Mouse (Mus musculus) kidney, postnatal 10 days (tissue): ENCODE data around the gene D10Jhu81e.

Experiments
- DNase-seq: peaks from one replicate; pipeline ENCODE4 v3.0.0; 2021; ENCODE audit warnings: mixed read lengths

Gene D10Jhu81e

DNA sequence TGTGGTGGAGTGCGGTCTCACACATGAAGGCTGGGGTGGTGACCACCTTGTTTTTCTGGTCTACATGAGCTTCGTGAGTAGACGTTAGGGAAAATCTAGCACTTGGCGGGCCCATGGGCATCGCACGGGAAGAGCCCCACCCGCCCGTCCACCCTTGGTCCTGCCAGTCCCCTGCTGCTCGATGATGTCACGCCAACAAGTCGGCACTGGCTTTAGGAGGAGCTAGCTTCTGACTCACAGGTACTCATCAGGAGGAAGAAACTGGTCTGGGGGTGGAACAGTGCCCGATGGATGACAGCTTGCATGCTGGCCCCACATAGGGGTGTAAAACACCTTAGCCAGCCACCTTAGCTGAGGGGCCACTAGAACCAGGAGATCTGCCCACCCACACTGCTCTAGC, 6.9 kb downstream of the D10Jhu81e start:
- no peak for DNase-seq

DNA sequence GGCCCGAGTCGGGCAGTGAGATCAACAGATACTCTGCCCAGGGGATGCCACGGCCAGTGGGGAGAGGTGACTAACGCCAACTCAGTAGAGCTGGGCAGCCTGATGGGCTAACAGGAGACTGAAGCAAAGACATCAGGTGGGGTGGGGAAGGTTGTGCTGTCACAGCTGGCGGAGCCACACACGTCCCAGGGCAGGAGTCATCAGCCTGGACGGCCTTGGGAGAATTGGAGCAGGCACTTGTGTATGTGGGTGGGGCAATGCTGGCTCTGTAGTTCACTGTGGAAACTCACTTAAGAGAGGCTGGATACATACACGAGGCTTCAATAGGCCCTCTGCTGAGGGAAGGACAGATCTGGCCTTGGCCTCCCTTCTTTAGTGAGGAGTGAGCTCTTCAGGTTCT, 8.5 kb downstream of the D10Jhu81e start:
- no peak for DNase-seq

DNA sequence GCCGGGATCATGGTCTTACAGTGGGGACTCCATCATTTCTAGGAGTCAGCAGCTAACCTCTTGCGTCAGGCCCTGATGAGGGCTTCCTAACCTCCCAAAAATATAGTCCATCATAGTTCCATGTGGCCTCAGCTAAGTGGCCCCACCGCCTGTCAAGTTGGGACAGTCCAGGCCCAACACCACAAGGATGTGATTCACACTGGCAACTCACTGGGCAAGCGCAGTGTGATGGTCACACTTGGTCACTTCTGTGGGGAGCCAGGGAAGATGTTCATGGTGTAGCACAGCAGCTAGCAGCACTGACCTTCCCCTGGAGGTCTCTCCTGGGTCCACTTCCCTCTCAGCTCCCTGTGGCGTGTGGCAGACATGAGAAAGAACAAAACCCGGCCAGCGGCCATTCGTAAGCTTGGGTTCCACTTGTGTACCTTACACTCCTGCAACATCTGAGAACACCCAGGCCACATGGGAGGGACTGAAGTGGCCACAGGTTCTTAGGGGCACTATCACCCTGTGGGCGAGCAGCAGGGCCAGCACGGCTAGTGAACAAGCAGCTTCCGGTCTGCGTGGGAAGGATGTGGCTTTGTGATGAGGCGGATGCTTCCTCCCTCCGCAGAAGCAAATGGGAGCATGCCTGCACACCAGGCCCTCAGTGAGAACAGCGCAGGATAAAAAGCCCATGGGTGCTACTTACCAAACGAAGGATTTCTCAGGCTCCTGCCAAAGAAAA, 9.1 kb downstream of the D10Jhu81e start:
- no peak for DNase-seq

DNA sequence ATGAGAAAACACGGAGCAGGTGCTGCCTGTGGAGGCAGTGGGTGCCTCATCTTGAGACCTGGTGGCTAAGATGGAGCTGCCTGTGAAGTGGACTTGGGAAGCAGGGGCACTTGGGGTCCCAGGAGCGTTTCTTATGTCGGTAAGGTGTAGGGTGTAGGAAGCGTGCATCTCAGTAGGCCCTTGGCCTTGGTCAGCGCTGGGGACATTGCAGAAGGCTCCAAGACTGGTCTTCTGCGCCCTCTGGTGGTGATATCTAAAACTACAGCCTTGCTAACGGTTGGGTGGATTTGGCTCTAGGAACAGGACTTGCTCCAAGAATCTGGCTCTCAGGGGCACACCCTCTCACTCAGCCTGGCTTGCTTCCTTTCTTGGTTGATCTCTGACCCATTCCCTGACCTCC, 9.7 kb downstream of the D10Jhu81e start:
- peak; percentile 93 for DNase-seq

DNA sequence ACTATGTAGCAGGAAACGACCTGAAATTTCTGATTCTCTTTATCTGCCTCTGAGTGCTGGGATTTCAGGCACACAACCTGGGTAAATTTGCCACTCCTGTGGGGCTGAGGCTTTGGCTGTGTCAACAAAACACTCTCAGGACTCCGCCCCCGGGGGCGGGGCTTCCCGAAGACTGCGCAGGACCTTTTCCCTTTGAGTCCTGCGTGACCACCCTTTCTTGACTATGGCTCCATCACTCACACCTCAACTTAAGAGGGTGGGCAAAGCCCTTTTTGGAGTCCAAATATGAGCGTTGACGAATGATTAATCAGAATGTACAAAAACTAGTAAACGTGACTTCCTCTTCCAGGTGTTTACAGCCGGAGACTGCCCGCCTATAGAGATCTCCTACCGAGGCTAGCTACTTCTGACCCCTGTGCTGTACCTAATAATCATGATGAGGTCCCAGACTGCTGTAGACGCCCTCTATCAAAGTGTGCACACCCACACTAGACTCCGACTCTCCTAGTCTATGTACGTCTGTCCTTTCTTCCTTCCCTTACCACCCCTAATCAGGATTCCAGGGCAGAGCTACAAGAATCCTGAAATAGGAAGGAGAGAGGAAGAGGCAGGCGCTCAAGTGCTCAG, 10.2 kb downstream of the D10Jhu81e start:
- peak; percentile 85 for DNase-seq

DNA sequence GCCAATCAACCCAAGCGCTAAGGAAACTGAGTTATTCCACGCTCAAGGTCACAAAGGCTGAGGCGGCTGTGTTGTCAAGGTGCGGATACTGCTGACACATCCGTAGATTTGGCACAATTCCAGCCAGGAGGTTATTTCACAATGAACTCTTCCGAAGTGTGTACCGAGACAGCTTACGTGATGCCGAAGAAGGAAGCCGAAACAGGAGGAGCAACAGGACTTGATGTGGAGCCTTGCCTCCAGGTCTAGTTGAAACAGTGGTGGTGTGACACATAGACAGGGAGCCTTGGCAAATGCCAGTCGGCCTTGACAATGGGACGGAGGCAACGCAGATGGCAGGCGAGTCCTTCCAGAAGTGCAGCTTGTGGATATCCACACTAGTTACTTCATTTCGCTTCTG, 11.5 kb downstream of the D10Jhu81e start:
- DNase-seq = peak; percentile 48

DNA sequence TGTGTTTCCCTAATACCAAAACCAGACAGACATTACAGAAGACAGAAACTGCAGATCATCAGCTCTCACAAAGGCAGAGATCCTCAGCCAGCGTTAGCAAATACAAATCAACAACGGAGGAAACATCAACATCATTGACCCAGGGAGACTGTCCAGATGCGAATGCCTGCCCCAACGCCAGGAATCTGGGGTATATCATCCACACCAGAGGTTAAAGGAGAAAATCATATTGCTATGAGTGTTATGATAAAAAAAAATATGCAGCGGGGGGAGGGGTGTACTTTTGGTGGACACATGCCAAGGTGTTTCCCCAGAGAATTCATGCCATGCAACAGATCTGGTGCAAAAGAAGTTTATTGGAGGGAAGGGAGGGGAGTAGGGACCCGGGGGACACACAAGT, 12.7 kb downstream of the D10Jhu81e start:
- DNase-seq = no peak

DNA sequence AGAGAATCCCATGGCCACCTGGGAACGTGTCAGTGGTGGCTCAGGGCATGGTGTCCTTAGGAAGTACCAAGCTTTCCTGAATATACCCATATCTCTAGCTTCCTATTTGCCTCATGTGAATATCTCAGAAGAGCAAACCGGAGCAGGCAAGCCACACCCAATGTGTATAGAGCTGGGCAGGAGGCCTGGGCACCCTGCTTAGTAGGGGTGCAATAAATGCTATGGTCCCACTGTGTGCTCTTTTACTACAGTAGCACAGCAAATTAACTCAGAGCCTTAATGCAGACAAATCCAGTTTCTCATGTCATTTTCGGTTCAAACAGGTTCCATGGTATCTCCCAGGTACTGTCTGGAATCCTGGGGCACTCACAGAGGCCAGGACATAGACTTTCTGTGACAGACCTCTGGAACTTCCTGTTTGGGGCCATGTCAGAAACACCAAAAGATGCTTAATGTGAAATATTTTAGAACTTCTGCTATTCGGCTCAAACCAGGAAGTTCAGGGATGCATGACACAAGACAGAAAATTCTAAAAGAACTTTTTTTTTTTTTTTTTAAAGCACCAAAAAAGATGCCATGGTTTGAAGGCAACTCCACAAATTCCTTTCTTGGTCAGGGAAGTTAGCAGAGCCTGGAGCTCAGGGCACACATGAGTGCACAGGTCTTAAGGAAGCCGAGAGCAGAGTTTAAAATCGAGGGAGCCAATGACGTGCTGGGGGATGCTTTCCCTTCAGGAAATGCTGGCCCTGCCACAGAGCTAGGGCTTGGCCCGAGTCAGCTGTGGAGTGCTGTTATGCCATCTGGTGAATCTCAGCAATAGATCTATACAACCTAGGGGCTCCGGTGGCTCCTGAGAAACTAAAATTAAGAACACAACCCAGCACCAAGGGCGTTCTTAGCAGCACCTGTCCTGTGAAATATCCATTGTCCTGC, 20.5 kb downstream of the D10Jhu81e start:
- DNase-seq = no peak

DNA sequence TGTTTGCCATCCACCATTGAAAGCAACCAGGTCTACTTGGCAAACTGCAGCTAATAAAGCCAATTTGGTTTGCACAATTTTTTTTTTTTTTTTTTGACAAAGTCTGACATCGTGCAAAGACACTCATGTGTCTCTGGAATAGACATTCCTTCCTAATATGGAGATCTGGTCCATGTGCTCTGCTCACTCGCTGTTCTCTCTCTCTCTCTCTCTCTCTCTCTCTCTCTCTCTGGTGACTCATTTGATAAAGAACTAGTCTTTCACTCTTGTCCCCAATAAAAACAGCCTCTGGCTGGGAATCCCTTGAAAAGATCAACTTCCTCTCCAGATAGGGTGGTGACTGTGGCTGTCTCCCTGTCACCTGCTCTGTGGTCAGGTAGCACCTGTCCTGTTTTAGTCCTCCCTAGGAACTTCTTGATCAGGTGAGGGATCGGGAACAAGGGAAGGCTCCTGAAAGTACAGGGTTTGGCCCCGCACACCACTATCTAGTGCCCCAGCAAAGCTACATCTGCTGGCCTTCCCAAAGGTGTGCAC, 21.6 kb downstream of the D10Jhu81e start:
- no peak for DNase-seq

DNA sequence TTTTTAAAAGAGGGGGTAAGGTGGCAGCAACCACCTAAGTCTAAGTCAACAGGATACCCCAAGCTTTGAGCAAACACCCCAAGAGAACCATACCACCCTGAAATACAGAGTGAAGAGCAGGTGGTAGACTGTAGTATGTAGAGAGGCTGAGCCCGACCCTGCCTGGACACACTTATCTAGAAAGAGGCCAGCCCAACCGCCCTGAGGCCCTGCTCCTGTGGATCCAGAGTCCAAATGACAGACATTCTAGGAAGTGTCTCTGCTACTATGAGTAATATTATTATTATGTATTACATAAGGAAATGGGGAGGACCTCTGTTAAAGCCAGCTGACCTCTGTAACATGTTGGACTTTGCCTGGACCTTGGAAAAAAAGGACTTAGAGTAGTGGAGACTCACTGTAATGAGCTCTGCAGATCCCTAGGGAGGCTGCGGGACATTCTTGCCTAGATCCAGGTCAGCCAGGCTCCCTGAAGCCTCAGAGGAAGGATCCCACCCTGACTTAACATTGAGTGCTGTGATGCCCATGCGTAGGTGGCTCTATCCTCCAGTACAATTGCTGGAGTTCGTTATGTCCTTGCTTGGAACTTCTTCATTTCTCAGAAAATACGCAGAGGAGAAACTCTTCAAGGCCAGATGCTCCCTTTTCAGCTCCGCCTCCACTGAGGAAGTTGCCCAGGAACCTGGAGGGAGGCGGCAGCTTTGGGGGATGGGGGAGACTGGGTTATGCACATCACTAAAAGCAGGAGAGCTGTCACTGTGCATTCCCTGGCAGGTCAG, 25.7 kb downstream of the D10Jhu81e start:
- DNase-seq = no peak

DNA sequence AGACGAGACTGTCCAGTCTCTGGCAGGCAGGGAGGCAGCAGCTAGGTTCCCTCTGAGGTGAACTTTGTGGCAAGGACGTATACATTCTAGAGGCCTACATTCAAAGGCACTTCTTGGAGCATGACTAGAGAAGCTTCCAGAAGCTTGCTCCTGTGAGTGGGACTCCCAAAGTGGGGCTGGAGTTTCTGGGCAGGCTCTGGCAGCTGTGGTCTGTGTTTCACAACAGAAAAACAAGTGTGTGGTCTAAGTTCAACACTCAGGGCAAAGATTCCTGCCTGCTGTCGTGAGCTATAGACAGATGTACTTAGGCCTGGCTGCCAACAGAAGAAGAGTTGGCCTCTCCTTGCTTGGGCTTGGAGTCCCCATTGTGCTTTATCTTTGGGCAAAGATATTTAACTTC, 28.7 kb downstream of the D10Jhu81e start:
- DNase-seq = no peak

DNA sequence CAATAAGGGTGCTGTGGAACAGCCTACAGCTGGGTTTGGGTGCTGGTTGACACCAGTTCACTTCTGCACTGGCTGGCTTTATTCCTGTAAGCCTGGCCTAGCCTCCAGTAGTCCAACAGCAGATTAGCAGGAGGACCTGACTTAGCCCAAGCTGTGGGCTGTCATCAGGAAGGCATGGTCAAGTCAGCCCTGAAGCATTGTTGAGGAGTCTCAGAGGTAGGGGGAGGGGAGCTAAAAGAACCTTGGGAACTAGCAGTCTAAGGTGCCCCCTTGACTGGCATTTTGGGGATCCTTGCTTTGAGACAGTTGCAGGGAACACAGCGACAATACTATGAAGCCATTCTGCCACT, 29.4 kb downstream of the D10Jhu81e start:
- DNase-seq = no peak

DNA sequence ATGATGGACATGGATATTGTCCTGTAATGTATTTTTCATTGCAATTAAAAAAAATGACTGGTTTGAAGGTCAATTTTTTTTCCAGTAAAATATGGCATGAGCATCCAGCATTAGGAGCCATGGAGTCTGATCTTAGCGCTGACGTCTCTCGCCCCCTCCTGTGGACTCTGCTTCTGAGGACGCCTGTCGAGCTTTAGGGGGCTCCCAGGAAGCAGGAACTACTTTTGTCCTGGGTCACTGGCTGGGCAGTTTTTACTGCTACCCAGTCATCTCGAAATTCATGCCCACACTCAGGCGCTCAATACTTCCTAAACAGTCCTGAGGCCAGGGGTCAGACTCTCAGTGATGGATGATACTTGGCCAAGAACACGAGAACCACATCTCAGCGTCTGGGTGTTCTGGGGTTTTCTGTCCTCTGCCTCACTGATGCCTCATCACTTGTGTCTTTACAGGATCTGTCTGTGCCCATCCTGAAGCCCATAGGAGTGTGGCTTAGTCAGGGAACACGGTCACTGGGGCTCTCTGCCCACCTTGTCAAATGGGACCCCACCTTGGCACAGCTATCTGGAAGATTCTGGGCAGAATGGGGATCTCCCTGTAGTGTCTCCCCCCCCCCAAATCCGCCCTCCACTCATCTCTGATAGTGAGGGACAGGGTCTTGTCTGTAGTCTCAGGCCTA, 29.9 kb downstream of the D10Jhu81e start:
- peak; percentile 43 for DNase-seq

DNA sequence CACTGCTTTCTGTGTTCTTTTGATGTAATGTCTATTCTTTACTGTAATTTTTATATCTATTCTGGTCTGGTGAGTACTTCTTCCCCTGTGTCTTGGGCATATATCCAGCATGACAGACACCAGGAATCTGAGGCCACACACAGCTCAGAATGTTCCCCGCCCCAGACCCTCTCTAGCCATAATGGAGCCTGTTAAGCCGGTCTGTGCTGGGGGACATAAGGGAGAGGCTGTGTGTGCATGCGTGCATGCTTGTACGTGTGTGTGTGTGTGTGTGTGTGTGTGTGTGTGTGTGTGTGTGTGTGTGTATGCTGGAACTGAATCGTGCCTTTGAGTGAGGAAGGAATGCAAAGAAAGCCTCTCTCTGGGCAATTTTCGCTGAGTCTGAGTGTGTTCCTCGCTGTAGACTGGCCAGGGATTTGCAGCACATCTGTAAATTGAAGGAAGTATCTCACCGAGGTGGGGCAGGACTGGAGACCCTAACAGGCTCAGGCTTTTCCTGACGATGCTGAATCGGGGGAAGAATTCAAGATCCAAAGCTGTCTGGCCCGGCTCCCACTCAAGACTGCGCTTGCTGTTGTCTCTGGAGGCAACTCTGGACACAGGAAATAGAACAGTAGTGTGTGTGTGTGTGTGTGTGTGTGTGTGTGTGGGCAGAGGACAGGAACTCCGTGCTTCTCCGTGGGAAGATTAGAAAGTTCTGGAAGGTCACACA, 30.6 kb downstream of the D10Jhu81e start:
- peak; percentile 87 for DNase-seq

DNA sequence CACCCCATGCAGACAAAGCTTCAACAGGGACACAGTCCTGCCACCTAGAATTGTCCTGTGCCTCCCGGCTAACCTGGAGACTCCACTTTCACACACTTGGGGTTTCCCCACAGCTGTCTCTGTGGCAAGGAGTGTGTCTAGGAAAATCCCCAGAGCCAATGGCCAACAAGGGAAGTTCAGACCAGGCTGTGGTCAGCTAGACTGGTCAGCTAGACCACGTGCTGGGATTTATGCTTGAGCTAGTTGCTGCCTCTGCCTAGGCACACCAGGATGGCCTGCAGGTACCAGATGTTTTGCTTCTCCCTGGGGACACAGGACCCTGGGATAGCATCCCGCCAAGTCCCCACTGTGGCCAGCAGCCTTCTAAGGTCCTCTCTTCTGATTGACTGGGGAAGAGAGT, 32.4 kb downstream of the D10Jhu81e start:
- DNase-seq = no peak

DNA sequence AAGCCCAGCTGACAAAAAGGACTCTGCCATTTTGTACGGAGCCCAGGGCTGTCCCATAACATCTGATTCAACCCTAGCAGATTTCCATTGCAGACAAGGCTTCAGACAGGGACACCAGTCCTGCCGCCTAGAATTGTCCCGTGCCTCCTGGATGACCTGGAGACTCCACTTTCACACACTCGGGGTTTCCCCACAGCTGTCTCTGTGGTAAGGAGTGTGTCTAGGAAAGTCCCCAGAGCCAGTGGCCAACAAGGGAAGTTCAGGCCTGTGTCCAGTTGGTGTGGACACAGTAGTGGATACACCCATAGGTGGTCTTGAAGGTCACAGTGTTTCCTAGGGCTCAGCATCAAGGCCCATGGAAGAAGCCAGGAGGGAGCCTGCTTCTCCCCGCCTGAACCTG, 33.6 kb downstream of the D10Jhu81e start:
- DNase-seq = no peak

DNA sequence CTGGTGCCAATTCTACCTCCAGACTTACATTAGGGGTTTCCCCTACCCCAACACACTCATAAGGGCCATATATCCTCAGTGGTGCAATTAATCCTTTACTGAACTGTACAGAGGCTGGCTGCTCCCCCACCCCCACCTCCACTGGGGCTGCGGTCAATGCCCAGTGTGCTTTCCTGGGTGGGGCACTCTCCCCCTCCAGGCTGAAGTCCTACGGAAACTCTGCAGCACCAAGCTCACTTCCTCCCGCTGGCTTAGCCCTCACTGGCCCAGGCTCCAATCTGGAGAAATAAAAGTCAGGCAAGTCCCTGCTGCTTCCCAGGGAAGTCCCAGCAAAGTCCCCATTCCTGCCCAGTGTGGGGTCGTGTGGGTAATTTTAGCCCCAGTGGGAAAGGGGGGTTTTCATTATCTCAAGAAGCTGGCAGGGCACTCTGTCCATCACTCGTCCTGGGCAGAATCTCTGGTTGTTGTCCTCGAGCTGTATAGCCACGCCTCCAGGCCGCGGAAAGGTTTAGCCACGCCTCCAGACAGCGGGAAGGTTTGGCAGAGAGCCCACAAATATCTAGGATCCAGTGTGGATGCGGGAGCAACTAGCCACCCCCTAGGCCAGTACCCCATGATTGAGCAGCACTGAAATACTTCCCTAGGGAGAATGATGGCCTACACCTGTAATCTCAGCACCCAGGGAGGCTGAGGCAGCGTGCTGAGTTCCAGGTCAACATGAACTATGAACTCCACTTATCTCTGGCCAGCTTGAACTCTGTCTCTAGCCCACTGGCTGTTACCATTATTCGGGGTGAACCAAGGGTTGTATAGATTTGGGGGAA, 34.4 kb downstream of the D10Jhu81e start:
- DNase-seq = peak; percentile 70

DNA sequence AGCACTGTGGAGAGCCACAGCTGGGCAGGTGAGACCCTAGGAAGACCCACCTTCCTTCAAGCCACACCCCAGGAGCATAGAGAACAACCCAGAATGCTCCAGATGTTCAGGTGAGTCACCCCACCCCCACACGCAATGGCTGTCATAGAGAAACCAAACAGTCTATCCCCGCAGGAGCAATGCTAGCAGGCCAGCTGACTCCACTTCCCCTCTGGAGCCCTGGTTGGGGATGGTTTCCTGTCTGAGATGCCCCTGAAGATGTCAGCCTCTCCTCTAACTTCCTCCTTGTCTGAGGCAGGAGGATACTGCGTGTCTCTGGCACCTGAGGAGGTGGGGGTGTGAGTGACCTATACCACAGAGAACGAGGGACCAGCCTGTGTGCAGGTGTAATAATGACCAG, 35.2 kb downstream of the D10Jhu81e start:
- no peak for DNase-seq

DNA sequence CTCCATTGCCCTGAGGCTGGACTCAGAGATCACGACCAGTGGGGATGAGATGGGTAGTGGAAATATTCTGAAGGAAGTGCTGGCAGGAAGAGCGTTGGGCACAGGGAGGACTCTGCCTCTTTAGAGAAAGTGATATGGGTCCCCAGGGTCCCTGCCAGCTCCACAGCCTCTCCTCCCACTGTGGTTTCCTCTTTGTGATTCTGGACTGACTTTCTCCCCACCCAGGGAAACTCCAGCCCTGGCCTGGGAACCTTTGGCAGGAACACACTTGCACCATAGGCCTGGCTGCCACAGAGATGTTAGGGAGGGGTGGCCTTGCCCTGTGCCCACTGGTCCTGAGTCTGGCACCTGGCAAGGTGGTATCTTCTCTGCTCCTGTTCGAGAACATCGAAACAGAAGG, 39.6 kb downstream of the D10Jhu81e start:
- no peak for DNase-seq

DNA sequence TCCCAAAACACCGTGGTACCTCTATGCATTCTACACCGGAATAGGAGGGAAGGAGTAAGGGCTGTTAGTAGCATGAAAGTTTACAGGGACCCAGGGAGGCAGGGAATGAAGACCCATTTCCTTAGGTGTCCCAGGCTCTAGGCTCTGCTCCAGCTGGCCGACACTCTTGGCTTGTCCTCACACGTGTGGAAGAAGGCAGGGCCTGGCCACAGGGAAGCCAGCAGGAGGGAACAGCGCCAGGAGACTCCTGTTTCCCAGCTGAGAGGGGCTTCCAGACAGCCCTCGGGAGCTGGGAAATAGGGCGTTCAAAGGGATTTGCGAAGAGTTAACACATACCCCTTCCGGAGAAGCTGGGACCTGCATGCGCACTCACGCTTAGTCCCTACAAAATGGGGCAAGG, 40.2 kb downstream of the D10Jhu81e start:
- peak; percentile 56 for DNase-seq

DNA sequence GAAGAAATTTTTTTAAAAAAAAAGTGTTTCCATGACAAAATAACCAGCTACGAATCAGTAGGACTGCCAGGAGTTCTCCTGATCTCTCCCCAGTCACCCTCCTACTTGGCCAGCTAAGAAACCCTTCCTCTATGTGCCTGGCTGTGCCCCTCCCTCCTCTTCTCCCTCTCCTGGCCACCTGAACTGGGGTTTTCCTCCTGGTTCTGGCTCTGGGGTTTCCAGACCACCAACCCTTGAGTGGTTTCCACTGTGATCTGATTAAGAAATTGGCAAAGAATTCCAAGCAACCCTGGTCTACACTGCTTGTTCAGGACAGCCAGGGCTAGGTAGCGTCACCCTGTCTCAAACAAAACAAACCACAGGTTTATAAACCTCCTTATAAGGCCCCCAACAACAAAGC, 40.9 kb downstream of the D10Jhu81e start:
- DNase-seq = no peak
